Mouse (Mus musculus) ovary, postnatal 14 days (tissue): ENCODE data around the gene Metap1d.

Experiments
- DNase-seq: peaks from one replicate; pipeline ENCODE4 v3.0.0; 2022; ENCODE audit warnings: low spot score

Gene Metap1d

GRCm38 (mm10) chr2:71527323-71528013 lies 74.4 kb downstream of the Metap1d start:
- no peak for DNase-seq

DNA sequence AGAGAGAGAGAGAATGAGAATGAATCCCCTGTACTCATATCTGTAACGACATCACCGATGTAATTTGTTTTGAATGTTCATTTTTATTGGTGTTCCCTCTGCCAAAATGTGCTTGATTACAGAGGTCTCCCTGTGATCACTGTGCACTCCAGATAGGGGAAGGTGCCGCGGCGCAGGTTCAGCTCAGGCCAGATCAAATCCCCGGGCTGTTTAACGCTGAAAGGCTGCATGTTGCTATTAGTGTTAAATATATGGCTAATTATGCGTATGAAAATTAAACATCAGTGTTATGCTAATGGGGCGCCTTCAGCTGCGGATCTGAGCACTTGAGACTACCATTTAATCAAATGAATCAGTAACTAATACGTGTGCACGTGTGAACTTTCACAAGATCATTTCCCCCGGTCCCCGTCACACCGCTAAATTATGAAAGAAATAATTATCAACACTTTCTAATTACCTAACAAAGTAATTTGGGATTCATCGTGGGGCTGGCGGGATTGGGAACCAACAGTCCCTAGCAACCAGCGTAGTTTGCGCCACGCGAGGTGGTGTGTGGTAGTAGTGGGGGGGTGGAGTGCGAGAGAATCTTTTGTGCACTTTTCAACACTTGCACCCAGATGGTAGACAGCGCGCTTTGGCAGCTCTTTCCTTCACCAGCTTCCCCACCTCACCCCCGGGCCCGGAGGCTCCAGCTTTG lies 75.1 kb downstream of the Metap1d start, which contains the start of gene Dlx1:
Gene Dlx1 (plus strand): TSS at position 100 of the 700 bp plus-strand sequence.
- DNase-seq = no peak

- DNase-seq = no peak
These were observed 75.8 kb downstream of the Metap1d start for GRCm38 (mm10) chr2:71528714-71529510.

- no peak for DNase-seq
These were observed 76.7 kb downstream of the Metap1d start for GRCm38 (mm10) chr2:71529511-71530351.

- DNase-seq = no peak
These were observed 77.5 kb downstream of the Metap1d start for GRCm38 (mm10) chr2:71530391-71531123.

GRCm38 (mm10) chr2:71531124-71531590 lies 78.1 kb downstream of the Metap1d start:
- DNase-seq = no peak

GRCm38 (mm10) chr2:71531990-71532970 lies 79.2 kb downstream of the Metap1d start:
- no peak for DNase-seq

DNA sequence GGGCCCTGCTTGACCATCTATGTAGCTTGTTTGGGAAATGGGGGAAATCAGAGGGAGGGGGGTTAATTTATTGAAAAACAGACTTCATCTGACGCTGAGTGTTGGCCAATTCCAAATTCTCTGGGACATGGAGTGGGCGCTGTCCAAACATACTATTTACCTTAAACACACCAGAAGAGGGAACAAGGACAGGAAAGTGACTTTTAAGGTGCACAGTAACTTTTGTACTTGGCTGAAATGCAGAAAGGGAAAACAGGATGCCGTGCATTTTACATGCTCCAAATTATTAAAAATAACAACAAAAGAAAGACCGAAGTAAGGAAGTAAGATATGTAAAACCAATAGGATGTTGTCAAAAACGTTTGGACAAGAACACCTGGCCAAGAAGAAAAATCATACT lies 80.0 kb downstream of the Metap1d start:
- no peak for DNase-seq

DNA sequence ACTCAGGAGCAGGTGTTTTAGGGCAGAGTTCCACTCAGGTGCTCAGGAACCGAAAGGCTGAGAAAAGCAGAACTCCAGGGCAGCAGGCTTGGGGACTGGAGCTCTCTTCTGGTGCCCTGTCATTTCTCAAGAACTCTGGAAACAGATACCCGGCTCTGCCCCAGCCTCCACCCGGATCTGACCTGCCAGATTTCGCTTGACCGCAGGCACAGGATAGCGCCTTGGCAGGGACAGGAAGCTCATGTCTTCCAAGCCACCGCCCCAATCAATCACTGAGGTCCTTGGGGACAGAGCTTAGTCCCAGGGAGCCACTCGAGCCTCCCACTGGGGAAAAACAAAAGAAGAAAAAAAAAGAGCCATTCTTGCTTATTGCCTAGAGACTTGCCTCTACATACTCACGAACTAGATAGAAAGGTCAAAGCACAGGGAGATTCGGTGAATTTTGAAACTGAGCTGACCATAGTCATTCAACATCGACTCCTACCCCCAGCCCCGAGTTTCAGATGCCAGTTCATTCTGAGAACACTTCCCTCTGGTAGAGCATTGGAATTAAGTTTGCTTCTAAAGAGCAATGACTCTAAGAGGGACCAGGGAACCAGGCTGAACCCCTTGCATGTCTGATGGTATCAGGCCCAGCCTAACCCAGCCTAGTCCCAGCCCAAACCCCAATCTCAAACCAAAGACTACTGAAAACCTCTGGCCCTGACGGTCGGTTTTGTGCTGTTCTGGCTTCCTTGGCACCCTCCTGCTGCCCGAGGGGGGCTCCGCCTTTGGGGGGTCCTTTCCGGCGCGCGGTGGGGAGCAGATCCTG lies 81.4 kb downstream of the Metap1d start:
- no peak for DNase-seq

GRCm38 (mm10) chr2:71540611-71541417 lies 87.7 kb downstream of the Metap1d start:
- DNase-seq = no peak

DNA sequence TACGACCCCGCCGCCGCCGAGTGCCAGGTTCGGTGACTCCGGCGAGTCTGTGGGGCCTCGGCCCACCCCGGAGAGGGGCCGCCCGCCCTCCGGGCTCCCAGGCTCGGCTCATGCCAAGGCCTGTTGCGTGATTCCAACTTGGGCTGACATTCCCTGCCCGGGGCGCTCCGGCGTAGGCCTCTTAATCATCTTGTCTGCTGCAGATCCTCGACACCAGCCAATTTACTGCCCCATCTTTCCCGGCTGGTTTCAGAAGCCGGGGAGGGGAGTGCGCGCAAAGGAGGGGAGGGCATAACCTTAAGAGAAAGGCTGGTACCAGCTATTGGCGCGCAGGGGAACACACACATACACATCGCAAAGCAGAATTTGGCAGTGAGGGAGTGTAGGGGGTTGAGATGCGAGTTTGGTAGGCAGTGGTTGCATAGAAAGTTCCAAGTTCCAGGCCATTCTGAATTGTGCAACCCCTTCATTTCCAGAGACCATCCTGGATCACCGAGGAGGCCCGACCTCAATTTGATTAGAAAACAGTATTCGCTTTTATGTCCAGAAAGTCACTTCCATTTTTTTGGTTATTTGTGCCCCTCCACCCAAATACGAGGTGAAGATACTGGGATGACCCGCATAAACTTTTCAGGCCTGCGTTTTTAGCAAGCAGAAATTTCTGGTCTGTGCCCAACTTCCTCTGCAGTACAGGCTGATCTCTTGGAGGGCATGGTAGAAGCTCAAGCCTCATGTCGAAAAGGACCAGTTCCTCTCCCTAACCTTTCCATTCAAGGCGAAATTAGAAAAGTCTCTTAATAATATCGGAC lies 88.5 kb downstream of the Metap1d start:
- DNase-seq = no peak

DNA sequence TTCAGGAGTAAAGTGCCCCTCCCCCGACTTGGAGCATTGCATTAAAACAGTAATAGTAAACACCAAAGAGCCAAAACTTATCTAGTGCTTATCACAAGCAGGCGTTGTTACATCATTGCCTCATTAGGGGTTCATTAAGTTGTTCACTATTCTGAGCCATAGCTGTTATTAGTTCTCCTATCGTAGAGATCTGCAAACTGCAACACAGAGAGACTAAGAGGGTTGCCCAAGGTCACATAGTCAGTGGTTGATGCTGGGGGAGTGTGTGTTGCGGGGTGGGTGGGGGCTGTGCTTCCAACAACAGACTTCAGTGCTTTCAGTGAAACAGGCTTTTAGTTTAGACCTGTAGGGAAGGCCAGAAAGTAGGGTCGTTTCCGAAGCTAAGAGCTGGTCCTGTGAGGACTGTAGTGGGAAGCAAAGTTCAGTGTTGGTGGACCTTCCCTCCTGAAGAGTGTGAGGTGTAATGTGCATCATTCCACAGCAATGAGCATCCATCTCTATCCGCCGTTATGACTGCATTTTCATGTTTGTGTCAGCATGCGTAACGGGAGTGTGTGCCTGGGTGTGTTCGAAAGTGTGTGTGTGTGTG lies 89.2 kb downstream of the Metap1d start:
- no peak for DNase-seq

GRCm38 (mm10) chr2:71542816-71543301 lies 89.8 kb downstream of the Metap1d start:
- DNase-seq = no peak

- DNase-seq = no peak
These were observed 90.5 kb downstream of the Metap1d start for GRCm38 (mm10) chr2:71543531-71543930.

GRCm38 (mm10) chr2:71543948-71544347 lies 90.9 kb downstream of the Metap1d start:
- DNase-seq = no peak
